Mouse (Mus musculus): ENCODE results near the gene Gca.

Gene Gca

GRCm38 (mm10) chr2:62664135-62664670 lies at the start of gene Gca:
Gene Gca, plus strand, starts transcription at chr2:62664285.
- DNase-seq (ENCODE audit: extremely low read depth, insufficient read length, low spot score) = peak; percentile 16

GRCm38 (mm10) chr2:62618934-62619341 lies 45.1 kb upstream of the Gca start:
- no peak for DNase-seq (ENCODE audit: extremely low read depth, insufficient read length, low spot score)

GRCm38 (mm10) chr2:62619679-62620078 lies 44.4 kb upstream of the Gca start:
- no peak for DNase-seq (ENCODE audit: extremely low read depth, insufficient read length, low spot score)

GRCm38 (mm10) chr2:62623024-62623441 lies 41.1 kb upstream of the Gca start:
- DNase-seq (ENCODE audit: extremely low read depth, insufficient read length, low spot score) = no peak

GRCm38 (mm10) chr2:62627728-62628127 lies 36.4 kb upstream of the Gca start:
- no peak for DNase-seq (ENCODE audit: extremely low read depth, insufficient read length, low spot score)

GRCm38 (mm10) chr2:62628356-62628755 lies 35.7 kb upstream of the Gca start:
- no peak for DNase-seq (ENCODE audit: extremely low read depth, insufficient read length, low spot score)

- DNase-seq (ENCODE audit: extremely low read depth, insufficient read length, low spot score) = no peak
Measured at GRCm38 (mm10) chr2:62630446-62630845, 33.6 kb upstream of the Gca start.

- DNase-seq (ENCODE audit: extremely low read depth, insufficient read length, low spot score) = no peak
Measured at GRCm38 (mm10) chr2:62639869-62640268, 24.2 kb upstream of the Gca start.

GRCm38 (mm10) chr2:62643405-62644305 lies 20.4 kb upstream of the Gca start:
- no peak for DNase-seq (ENCODE audit: extremely low read depth, insufficient read length, low spot score)

- no peak for DNase-seq (ENCODE audit: extremely low read depth, insufficient read length, low spot score)
Measured at GRCm38 (mm10) chr2:62644891-62645290, 19.2 kb upstream of the Gca start.

- no peak for DNase-seq (ENCODE audit: extremely low read depth, insufficient read length, low spot score)
Measured at GRCm38 (mm10) chr2:62645475-62645874, 18.6 kb upstream of the Gca start.

- no peak for DNase-seq (ENCODE audit: extremely low read depth, insufficient read length, low spot score)
Measured at GRCm38 (mm10) chr2:62646014-62646645, 18.0 kb upstream of the Gca start, which contains the start of gene Ifih1. Gene Ifih1, minus strand, starts transcription at chr2:62646255.

GRCm38 (mm10) chr2:62646671-62647289 lies 17.3 kb upstream of the Gca start:
- DNase-seq (ENCODE audit: extremely low read depth, insufficient read length, low spot score) = no peak

- no peak for DNase-seq (ENCODE audit: extremely low read depth, insufficient read length, low spot score)
Measured at GRCm38 (mm10) chr2:62651890-62652289, 12.2 kb upstream of the Gca start.

GRCm38 (mm10) chr2:62652466-62652865 lies 11.6 kb upstream of the Gca start:
- DNase-seq (ENCODE audit: extremely low read depth, insufficient read length, low spot score) = no peak

- no peak for DNase-seq (ENCODE audit: extremely low read depth, insufficient read length, low spot score)
Measured at GRCm38 (mm10) chr2:62654519-62655338, 9.4 kb upstream of the Gca start.

GRCm38 (mm10) chr2:62656072-62656471 lies 8.0 kb upstream of the Gca start:
- no peak for DNase-seq (ENCODE audit: extremely low read depth, insufficient read length, low spot score)

- no peak for DNase-seq (ENCODE audit: extremely low read depth, insufficient read length, low spot score)
Measured at GRCm38 (mm10) chr2:62660565-62660964, 3.5 kb upstream of the Gca start.

- DNase-seq (ENCODE audit: extremely low read depth, insufficient read length, low spot score) = no peak
Measured at GRCm38 (mm10) chr2:62662560-62662959, 1.5 kb upstream of the Gca start.

- DNase-seq (ENCODE audit: extremely low read depth, insufficient read length, low spot score) = no peak
Measured at GRCm38 (mm10) chr2:62664839-62665238, 754 bp downstream of the Gca start.

Data from 3134 (cell line).